ENCODE assay signal across 7 mouse cellular contexts in genomic region chr7:66230246-66230637, GRCm38 (mm10).
DNase-seq lines count a peak whose midpoint lies in the region; ATAC-seq and TF ChIP-seq lines count a peak whose summit lies in the region.

No protein-coding gene starts in this region.

- H3K36me3 ChIP-seq in forebrain, postnatal 0 days (ENCODE audit: insufficient read depth) = no peaks in the 10 kb centered on the region
- no peaks in the 10 kb centered on the region for H3K36me3 ChIP-seq in liver, embryonic 16.5 days (ENCODE audit: control insufficient read depth, insufficient read depth)

- no peak; the same call in 1 of the 2 replicates for ATAC-seq in forebrain, postnatal 0 days
- ATAC-seq in liver, embryonic 16.5 days (ENCODE audit: low read depth) = no peak

- peak; percentile 33 for DNase-seq in testis, postnatal 10 days (ENCODE audit: low spot score)
- no peak for DNase-seq in testis, postnatal 14 days (ENCODE audit: low spot score)
- no peak for DNase-seq in forebrain, postnatal 0 days
- DNase-seq in thymus, postnatal 25 days = peak; percentile 41
- no peak for DNase-seq in adrenal gland, postnatal 4 days (ENCODE audit: low spot score in 2 of 2)
- no peak for DNase-seq in gastrocnemius, adult 8-10 months (ENCODE audit: low spot score in 2 of 2)

- no peaks in the 10 kb centered on the region for H3K27me3 ChIP-seq in forebrain, postnatal 0 days (ENCODE audit: insufficient read depth, low read length)
- no peaks in the 10 kb centered on the region for H3K27me3 ChIP-seq in liver, embryonic 16.5 days (ENCODE audit: control insufficient read depth, insufficient read depth, low read depth, low read length)

- TF ChIP-seq CTCF in forebrain, postnatal 0 days (IDR thresholded peaks at IDR 0.05; ENCODE audit: low read depth) = no peak

- 25% methylated on average over 4 of the region's 4 CpGs for WGBS in forebrain, postnatal 0 days
- 24% methylated on average over 4 of the region's 4 CpGs for WGBS in liver, embryonic 16.5 days (ENCODE audit: insufficient replicate concordance)

- no peak overlapping the region for H3K9ac ChIP-seq in forebrain, postnatal 0 days
- no peak overlapping the region for H3K9ac ChIP-seq in liver, embryonic 16.5 days (ENCODE audit: low read depth, low read length)

- no peak overlapping the region for H3K4me3 ChIP-seq in forebrain, postnatal 0 days (ENCODE audit: low read depth, low read length)
- H3K4me3 ChIP-seq in liver, embryonic 16.5 days (ENCODE audit: low read depth, low read length) = no peak overlapping the region

- H3K27ac ChIP-seq in forebrain, postnatal 0 days (ENCODE audit: low read depth, low read length) = peak overlapping the region; percentile 62
- H3K27ac ChIP-seq in liver, embryonic 16.5 days (ENCODE audit: low read length) = peak overlapping the region; percentile 70

- no peak overlapping the region for H3K4me2 ChIP-seq in forebrain, postnatal 0 days (ENCODE audit: low read depth)
- no peak overlapping the region for H3K4me2 ChIP-seq in liver, embryonic 16.5 days (ENCODE audit: low read depth, low read length)

- H3K4me1 ChIP-seq in forebrain, postnatal 0 days (ENCODE audit: insufficient read depth) = peaks cover 5% of the 10 kb centered on the region; the same call in 1 of the 2 replicates
- peaks cover 29% of the 10 kb centered on the region for H3K4me1 ChIP-seq in liver, embryonic 16.5 days (ENCODE audit: control insufficient read depth, low read depth, low read length)

- H3K9me3 ChIP-seq in forebrain, postnatal 0 days (ENCODE audit: low read length) = no peaks in the 10 kb centered on the region
- H3K9me3 ChIP-seq in liver, embryonic 16.5 days (replicated peaks; ENCODE audit: control insufficient read depth, low read length) = no peaks in the 10 kb centered on the region

Comparison
In these comparisons a context has a peak if more than half of its experiments do, and no peak if none do; other contexts are left out.
1. DNase-seq: peak in testis, postnatal 10 days (single experiment) and thymus, postnatal 25 days (single experiment); none in testis, postnatal 14 days (single experiment), forebrain, postnatal 0 days (single experiment), adrenal gland, postnatal 4 days (0 of 2) and gastrocnemius, adult 8-10 months (0 of 2).